Mouse (Mus musculus) liver, adult 2 months (tissue): ENCODE measurements around the gene Tada3. TPM values are rescaled to one million over a fixed set of nuclear protein-coding genes. Genes with fewer than 3 reads are reported as not detected.

Experiments used
- DNase-seq: peaks from one replicate; pipeline ENCODE4 v3.0.0-alpha.2; 2011; ENCODE audit warnings: low read depth, low spot score; ENCODE audit errors: extremely low read depth
- H3K27ac ChIP-seq: fragments of 200-500 bp; replicated peaks from 2 replicates; pipeline ENCODE4 v1.5.1; 2012; ENCODE audit warnings: low read depth, mild to moderate bottlenecking, control low read depth, inconsistent platforms, low read length; ENCODE audit not compliant: insufficient read depth
- H3K27me3 ChIP-seq: fragments of 200-500 bp; 2 replicates; pipeline ENCODE4 v1.6.1; 2012; ENCODE audit warnings: mild to moderate bottlenecking, moderate library complexity, low read length, inconsistent platforms; ENCODE audit not compliant: control insufficient read depth, insufficient read depth
- H3K36me3 ChIP-seq: fragments of 200-500 bp; 2 replicates; pipeline ENCODE4 v1.6.1; 2012; ENCODE audit warnings: low read length, inconsistent platforms; ENCODE audit not compliant: control insufficient read depth, insufficient read depth
- H3K4me1 ChIP-seq: fragments of 200-500 bp; 2 replicates; pipeline ENCODE4 v1.6.1; 2011; ENCODE audit warnings: low read length; ENCODE audit not compliant: control insufficient read depth, insufficient read depth
- H3K4me3 ChIP-seq: fragments of 200-500 bp; 2 replicates; pipeline ENCODE4 v1.5.1; 2011; ENCODE audit warnings: low read depth, mild to moderate bottlenecking, control low read depth, low read length, moderate library complexity; ENCODE audit not compliant: insufficient read depth
- H3K79me2 ChIP-seq: fragments of 200-500 bp; 2 replicates; pipeline ENCODE4 v1.6.1; 2012; ENCODE audit warnings: inconsistent platforms, mild to moderate bottlenecking, low read length, moderate library complexity; ENCODE audit not compliant: control insufficient read depth, insufficient read depth
- H3K9ac ChIP-seq: fragments of 200-500 bp; 2 replicates; pipeline ENCODE4 v1.6.1; 2012; ENCODE audit warnings: low read depth, mild to moderate bottlenecking, control low read depth, inconsistent platforms, low read length
- CTCF ChIP-seq: fragments of 200-500 bp; IDR thresholded peaks from 2 replicates; pipeline ENCODE4 v1.5.1; 2011; ENCODE audit warnings: low read depth, low read length, control low read depth
- POLR2A ChIP-seq: fragments of 200-500 bp; IDR thresholded peaks from 2 replicates; pipeline ENCODE4 v1.6.1; 2011; ENCODE audit warnings: low read length, control low read depth; ENCODE audit not compliant: insufficient read depth; ENCODE audit errors: extremely low read depth
- WGBS: fragments of 180-500 bp; shearing (Covaris S2); methylation state at CpG from one replicate; pipeline ENCODE4 v1.1.7; 2018; 5-methylcytosine and 5-hydroxymethylcytosine counted together
- polyA plus RNA-seq: library from polyadenylated mRNA; depleted of rRNA; stranded (reverse); fragments of >200 nt; gene quantifications from 2 replicates; pipeline ENCODE4 v1.2.3, GENCODE M21; 2012
- total RNA-seq: library from RNA; depleted of rRNA; stranded (reverse); fragments of >200 nt; gene quantifications from 2 replicates; pipeline ENCODE4 v1.2.3, GENCODE M21; 2014

Tada3 gene
- total and polyA plus RNA-seq, 2 experiments = 5.2 to 8.4 TPM

GRCm38 (mm10) chr6:113392387-113393071, 14.8 kb upstream of the Tada3 start:
- WGBS = 10% methylated on average over 51 of the region's 51 CpGs

DNA sequence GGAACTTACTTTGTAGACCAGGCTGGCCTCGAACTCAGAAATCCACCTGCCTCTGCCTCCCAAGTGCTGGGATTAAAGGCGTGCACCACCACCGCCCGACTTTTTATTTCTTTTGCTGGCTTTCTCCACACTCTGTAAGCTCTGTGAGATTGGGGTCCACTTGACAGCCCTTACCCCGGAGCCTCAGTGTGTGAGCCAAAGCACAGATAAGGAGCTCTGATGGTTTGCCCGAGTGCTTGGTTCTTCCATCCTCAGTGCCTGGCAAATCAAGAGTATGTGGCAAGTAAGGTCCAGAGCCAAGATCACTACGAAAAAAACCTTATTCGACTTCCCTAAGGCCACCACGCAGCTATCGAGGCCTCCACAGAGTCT, 14.3 kb upstream of the Tada3 start:
- WGBS = 29% methylated on average over 10 of the region's 10 CpGs
- Histone ChIP-seq H3K27me3 (no peaks in the 10 kb centered on the region), H3K4me3 (peak overlapping the region; percentile 40; the same call in 1 of the 2 replicates), H3K27ac (no peak overlapping the region), H3K4me1 (peaks cover 17% of the 10 kb centered on the region), H3K79me2 (no peaks in the 10 kb centered on the region), H3K9ac (peak overlapping the region; percentile 66), H3K36me3 (peaks cover 17% of the 10 kb centered on the region)
- DNase-seq = no peak
- TF ChIP-seq CTCF (no peak), POLR2A (no peak)

More at GRCm38 (mm10) chr6:113392387-113393071, 14.8 kb upstream of the Tada3 start:
- no peak for DNase-seq
- H3K4me1 ChIP-seq = peaks cover 17% of the 10 kb centered on the region
- H3K79me2 ChIP-seq = no peaks in the 10 kb centered on the region
- peaks cover 17% of the 10 kb centered on the region for H3K36me3 ChIP-seq
- H3K27ac ChIP-seq = no peak overlapping the region
- TF ChIP-seq POLR2A (no peak), CTCF (no peak)
- H3K4me3 ChIP-seq = peak overlapping the region; percentile 40; the same call in 1 of the 2 replicates
- H3K27me3 ChIP-seq = no peaks in the 10 kb centered on the region
- H3K9ac ChIP-seq = peak overlapping the region; percentile 66

DNA sequence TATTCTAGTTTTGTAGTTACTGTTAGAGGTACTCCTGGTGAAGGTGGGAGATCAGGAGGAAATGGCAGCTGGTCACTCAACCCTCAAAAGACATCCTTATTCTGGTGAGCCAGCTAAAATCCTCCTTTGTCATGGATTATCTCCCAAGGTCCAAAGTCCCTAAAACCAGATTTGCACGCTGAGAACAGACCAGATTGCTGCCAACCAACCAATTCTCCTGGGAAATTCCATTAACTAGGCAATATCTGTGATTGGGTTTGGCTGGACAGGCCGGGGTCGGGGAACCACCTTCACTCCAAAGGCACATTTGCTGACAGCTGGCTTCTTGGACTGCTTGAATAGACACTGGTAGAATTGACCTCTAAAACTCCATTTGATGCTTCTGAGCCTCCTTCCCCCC, 13.0 kb upstream of the Tada3 start:
- Histone ChIP-seq H3K27ac (no peak overlapping the region), H3K79me2 (no peaks in the 10 kb centered on the region), H3K27me3 (no peaks in the 10 kb centered on the region), H3K4me3 (no peak overlapping the region), H3K9ac (no peak overlapping the region), H3K4me1 (peaks cover 17% of the 10 kb centered on the region), H3K36me3 (peaks cover 24% of the 10 kb centered on the region)
- TF ChIP-seq POLR2A (no peak), CTCF (no peak)
- 23% methylated on average over 3 of the region's 3 CpGs for WGBS
- DNase-seq = peak; percentile 84

DNA sequence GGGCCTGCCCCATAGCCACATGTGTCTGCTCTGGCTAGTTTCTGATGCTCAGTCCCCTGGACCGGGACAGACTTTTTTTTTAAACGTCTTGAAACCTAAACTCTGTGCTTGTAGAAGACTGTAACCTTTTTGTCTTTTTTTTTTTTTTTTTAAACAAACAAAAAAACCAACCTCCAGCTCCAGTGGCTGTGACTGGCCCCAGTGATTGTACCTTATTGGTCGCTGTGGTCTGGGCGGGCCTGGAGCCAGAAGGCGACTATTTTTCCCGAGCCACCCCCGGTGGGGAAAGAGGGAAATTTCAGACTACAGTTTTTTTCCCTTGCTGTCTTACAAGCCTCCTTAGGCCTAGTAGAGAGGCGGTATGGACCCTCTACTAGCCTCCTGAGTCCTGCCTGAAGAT, 11.3 kb upstream of the Tada3 start, which contains the start of gene Ttll3:
Ttll3 (plus strand) TSS at position 301 of the 400 bp plus-strand sequence.
- Histone ChIP-seq H3K27ac (no peak within 1 kb of the TSS), H3K4me3 (no peak within 1 kb of the TSS), H3K27me3 (no peaks in the 10 kb centered on the region), H3K79me2 (no peaks in the 10 kb centered on the region), H3K4me1 (peaks cover 17% of the 10 kb centered on the region), H3K36me3 (peaks cover 34% of the 10 kb centered on the region), H3K9ac (no peak within 1 kb of the TSS)
- no peak for TF ChIP-seq CTCF
- TF ChIP-seq POLR2A = no peak
- DNase-seq = no peak
- WGBS = 84% methylated on average over 8 of the region's 8 CpGs

GRCm38 (mm10) chr6:113386025-113386424, 8.3 kb upstream of the Tada3 start:
- H3K27me3 ChIP-seq = no peaks in the 10 kb centered on the region
- H3K9ac ChIP-seq = no peak overlapping the region
- H3K79me2 ChIP-seq = no peaks in the 10 kb centered on the region
- DNase-seq = no peak
- H3K36me3 ChIP-seq = peaks cover 50% of the 10 kb centered on the region
- 80% methylated on average over 3 of the region's 3 CpGs for WGBS
- H3K4me1 ChIP-seq = peaks cover 10% of the 10 kb centered on the region
- H3K27ac ChIP-seq = no peak overlapping the region
- no peak overlapping the region for H3K4me3 ChIP-seq
- TF ChIP-seq CTCF = no peak
- no peak for TF ChIP-seq POLR2A

GRCm38 (mm10) chr6:113385160-113385714, 7.6 kb upstream of the Tada3 start:
- H3K27ac ChIP-seq = no peak overlapping the region
- peaks cover 3% of the 10 kb centered on the region; the same call in 1 of the 2 replicates for H3K4me1 ChIP-seq
- peaks cover 6% of the 10 kb centered on the region; the same call in 1 of the 2 replicates for H3K79me2 ChIP-seq
- peaks cover 49% of the 10 kb centered on the region for H3K36me3 ChIP-seq
- H3K9ac ChIP-seq = no peak overlapping the region
- H3K4me3 ChIP-seq = no peak overlapping the region
- no peaks in the 10 kb centered on the region for H3K27me3 ChIP-seq
- no peak for DNase-seq
- 77% methylated on average over 11 of the region's 11 CpGs for WGBS
- no peak for TF ChIP-seq CTCF
- TF ChIP-seq POLR2A = no peak
